Mouse (Mus musculus): Measurements from ENCODE around the gene Pdcd1.
"Not testable (repeated sequence)": the region's sequence is repeated elsewhere in the genome, so short reads cannot be mapped to it uniquely, and the experiment has no call there.

Pdcd1 gene

GRCm38 (mm10) chr1:94028741-94029140, 23.6 kb downstream of the Pdcd1 start:
- no peak for DNase-seq (ENCODE audit: low read depth, low spot score)

- DNase-seq (ENCODE audit: low read depth, low spot score), result no peak
Measured at GRCm38 (mm10) chr1:94027506-94028108, 24.7 kb downstream of the Pdcd1 start.

GRCm38 (mm10) chr1:94020151-94020550, 32.2 kb downstream of the Pdcd1 start, which contains the start of gene Neu4:
Gene Neu4, plus strand, starts transcription at chr1:94020451.
- no peak for DNase-seq (ENCODE audit: low read depth, low spot score)

- peak; percentile 43 for DNase-seq (ENCODE audit: low read depth, low spot score)
Measured at GRCm38 (mm10) chr1:94011643-94012042, 40.7 kb downstream of the Pdcd1 start.

GRCm38 (mm10) chr1:94008826-94009225, 43.5 kb downstream of the Pdcd1 start:
- DNase-seq (ENCODE audit: low read depth, low spot score), result not testable (repeated sequence)

GRCm38 (mm10) chr1:94005954-94006506, 46.3 kb downstream of the Pdcd1 start:
- not testable (repeated sequence) for DNase-seq (ENCODE audit: low read depth, low spot score)

- no peak for DNase-seq (ENCODE audit: low read depth, low spot score)
Measured at GRCm38 (mm10) chr1:94001023-94001422, 51.3 kb downstream of the Pdcd1 start.

GRCm38 (mm10) chr1:93991491-93991890, 60.9 kb downstream of the Pdcd1 start:
- DNase-seq (ENCODE audit: low read depth, low spot score), result not testable (repeated sequence)

- not testable (repeated sequence) for DNase-seq (ENCODE audit: low read depth, low spot score)
Measured at GRCm38 (mm10) chr1:93991068-93991467, 61.3 kb downstream of the Pdcd1 start.

- not testable (repeated sequence) for DNase-seq (ENCODE audit: low read depth, low spot score)
Measured at GRCm38 (mm10) chr1:93990209-93990608, 62.1 kb downstream of the Pdcd1 start, which contains the start of gene Gal3st2c. Gene Gal3st2c, plus strand, starts transcription at chr1:93990509.

GRCm38 (mm10) chr1:93988786-93989185, 63.6 kb downstream of the Pdcd1 start:
- no peak for DNase-seq (ENCODE audit: low read depth, low spot score)

Data from 3T3-L1 (cell line).